Mouse (Mus musculus): ENCODE data around the gene Psmb11.

Psmb11 gene

DNA sequence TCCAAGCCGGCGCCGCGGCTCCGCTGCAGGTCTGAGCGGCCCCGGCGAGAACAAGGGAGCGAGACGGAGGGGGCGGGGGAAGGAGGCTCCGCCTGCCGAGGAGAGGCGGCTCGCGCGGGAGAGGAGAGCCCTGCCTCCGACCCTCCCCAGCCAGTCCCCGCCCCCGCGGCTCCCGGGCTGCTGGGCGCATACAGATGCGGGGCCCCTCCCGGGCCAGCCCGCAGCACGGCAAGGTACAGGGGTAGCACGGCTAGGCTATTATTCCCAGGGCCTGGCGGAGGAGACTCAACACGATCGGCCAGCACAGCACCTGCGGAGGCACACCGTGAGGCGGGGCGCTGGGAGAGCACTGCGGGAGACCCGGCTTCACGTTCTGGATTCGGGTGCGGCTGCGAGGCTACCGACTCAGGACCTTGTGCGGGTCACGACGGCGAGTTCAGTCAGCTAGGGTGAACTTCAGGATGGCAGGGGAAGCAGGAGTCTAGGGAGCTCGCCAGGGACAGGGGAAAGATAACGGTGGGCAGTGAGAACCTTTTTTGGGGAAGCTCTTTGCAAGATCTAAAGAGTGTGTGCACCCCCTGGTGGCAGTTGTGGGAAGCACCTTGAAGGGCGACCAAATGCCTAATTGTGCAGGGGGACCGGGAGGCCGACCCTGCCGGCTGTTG is 20.2 kb downstream of the Psmb11 start, which contains the start of gene Cdh24:
Gene Cdh24, minus strand, starts transcription at position 60 of the 665 bp plus-strand sequence.
- peak; percentile 93 for DNase-seq (ENCODE audit: low spot score)

DNA sequence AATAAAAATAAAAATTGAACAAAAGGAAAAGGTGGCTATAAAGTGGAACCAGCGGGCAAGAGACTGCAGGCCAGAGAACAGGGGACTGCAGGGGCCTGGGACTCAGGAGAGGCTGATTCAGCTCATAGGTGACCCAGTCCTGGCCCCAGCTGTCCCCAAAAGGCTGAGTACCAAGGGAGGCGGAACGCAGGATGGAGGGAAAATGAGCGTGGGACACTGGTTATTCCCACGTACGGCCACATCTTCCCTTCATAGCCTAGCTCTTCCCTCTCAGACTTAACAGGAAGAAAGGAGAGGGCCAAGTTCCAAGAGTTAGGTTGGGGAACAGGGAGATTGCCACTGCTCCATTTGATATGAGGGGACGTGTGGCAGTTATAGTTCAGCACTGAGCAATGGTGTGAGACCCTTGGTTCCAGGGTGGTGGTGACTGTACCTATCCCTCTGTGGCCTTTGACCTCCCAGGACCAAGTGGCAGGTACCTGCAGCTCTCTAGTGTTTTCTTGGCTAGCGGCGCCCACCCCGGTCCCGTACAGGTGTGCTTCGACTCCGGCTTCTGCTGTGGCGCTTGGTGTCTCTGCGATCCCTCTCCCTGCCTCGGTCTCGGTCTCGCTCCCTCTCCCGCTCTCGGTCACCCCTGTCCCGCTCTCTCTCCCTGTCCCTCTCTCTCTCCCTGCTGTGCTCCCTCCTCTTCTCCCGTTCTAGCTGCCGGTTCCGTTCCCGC is 21.2 kb downstream of the Psmb11 start:
- no peak for DNase-seq (ENCODE audit: low spot score)

DNA sequence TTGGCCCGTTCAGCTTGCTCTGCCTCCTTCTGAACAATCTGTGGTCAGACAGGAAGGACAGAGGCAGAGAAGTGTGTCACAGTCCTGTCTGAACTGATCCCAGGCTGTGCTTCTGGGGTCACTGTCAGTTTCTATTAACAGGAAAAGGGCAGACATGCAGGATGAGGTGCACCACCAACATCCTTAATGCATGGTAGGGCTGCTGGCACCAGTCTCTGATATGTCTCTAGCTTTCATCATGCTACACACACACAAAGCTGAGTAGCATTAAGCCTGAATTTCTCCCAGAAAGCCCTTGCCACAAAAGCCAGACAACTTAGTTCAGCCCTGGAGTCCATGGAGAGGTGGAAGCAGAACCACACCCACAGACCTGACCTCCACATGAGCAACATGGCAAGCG is 21.8 kb downstream of the Psmb11 start:
- no peak for DNase-seq (ENCODE audit: low spot score)

DNA sequence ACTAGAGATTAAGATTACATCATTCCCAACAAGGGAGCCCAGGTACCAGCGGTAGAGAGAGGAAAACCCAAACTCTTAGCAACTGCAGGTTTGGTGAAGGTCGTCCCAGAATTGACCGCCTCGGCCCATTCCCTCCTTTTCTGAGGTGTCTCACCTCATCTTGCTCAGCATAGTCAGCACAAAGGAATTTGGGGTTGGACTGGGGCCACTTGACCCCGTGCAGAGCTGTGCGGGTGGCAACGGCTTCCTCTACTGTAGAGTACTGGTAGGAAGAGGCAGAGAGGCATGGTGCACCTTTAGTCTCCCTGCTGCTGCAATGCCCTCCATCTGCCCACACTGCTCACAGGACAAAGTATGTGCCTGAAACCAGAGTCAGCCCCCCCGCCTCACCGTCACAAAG is 23.1 kb downstream of the Psmb11 start:
- peak; percentile 31 for DNase-seq (ENCODE audit: low spot score)

DNA sequence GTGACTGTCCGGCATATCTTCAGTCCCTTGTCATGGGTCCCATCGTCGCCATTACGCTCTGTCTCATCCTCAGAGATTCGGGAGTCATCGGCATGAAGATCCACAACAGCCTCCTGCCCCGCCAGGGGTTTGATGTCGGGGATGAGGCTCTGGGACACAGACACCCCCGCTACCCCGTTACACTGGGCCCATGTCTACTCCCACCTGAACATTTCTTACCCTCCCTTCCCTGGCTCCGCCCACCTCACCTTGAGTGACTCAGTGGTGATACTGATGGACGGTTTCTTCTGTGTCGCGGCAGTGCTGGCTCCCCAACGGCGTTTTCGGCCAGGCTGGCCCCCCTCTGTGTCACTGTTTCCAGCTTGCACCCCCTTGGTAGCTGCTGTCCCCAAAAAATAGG is 25.2 kb downstream of the Psmb11 start:
- no peak for DNase-seq (ENCODE audit: low spot score)

DNA sequence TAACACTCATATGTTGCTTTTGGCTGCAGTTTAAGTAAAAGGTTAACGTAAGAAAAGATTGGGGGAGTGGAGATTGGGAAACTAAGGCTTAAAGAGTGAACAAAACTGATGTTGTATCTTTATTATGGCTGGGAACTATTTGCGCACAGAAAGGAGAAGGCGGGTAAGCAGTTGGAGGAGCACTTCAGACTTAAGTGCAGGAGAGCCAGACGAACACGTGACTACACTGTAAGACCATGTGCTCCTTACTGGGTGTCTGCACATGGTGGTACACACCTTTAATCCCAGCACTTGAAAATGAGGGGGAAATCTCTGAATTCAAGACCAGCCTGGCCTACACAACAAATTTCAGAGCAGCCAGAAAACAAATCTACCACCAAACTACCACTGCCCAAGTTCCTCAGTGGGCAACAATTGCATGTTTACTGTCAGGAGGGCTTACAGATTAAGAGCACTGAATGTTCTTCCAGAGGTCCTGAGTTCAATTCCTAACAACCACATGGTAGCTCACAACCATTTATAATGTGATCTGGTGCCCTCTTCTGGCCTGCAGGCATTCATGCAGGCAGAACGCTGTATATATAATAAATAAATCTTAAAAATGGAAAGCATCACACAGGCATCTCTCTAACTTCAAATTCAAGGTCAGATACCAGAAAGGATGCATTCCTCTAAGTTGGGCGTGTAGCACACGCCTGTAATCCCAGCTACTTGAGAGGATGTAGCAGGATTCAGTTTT is 25.8 kb downstream of the Psmb11 start:
- no peak for DNase-seq (ENCODE audit: low spot score)

DNA sequence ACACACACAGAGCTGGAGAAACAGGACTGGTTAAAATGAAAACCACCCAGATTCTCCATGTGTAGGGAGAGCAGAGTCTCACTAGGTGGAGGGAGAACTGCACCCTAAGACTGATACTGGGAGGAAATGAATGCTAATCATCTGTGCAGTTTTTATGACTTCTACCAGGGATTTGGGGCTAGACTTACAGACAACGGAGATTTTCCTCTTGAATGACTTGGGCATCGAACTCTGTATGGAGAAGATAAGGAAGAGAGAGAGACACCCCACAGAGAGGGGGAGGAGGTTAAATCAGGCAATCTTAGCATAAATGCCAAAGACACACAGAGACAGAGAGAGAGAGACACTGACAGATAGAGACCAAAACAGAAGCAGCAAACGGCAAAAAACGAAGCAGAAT is 26.7 kb downstream of the Psmb11 start:
- DNase-seq (ENCODE audit: low spot score): no peak

DNA sequence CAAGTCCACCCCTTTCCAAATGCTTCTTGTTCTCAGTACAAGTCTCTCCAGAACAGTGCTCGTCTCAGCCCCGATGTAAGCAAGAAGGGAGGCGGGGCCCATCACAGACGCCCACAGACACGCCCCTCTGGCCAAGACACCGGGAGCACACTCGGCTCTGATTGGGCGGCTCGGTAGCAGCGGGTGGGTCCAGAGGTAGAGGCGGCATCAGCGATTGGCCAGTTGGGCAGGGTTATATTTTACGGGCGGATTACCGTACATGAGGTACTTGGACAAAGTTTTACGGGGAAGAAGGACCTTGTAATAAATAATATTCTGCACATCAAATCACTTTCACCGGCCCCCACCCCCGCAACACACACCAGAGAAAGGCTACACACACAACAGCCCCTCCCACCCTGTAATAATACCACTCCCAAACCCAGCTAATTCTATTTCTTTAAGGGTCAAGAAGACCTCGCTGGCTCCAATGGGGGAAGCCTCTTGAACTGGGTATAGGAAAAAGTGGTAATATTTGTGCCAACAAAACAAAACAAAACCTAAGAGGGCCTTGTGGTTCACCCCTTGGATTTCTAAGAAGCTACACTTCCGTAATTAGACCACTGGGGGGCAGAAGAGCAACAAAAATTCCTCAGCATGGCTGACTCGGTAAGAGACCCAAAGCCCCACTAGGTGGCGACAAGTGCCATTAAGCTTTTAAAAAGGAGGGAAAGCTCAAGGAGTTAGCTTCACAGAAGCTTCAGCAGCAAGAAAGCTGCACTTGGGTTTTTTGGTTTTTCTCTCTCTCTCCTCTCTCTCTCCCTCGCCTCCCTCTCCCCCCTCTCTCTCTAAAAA is 29.6 kb downstream of the Psmb11 start:
- DNase-seq (ENCODE audit: low spot score): peak; percentile 89

DNA sequence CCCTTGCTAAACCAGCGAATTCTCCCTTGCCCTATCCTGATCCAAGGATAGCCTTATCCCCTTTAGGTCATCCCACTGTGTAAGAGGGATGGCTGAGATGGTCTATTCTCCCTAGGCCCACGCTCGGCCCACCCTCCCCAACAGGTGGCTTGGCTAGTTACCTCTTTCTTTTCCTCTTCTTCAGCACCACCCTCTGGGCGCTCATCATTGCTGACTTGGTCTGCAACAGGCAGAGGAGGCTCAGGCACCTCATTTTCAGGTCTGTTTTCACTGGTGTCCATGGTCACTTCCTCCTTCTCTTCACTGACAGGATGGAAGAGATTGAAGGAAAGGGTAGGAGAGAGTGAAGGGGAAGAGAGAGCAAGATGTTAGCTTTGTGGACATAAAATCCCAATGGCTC is 30.3 kb downstream of the Psmb11 start:
- DNase-seq (ENCODE audit: low spot score): no peak

DNA sequence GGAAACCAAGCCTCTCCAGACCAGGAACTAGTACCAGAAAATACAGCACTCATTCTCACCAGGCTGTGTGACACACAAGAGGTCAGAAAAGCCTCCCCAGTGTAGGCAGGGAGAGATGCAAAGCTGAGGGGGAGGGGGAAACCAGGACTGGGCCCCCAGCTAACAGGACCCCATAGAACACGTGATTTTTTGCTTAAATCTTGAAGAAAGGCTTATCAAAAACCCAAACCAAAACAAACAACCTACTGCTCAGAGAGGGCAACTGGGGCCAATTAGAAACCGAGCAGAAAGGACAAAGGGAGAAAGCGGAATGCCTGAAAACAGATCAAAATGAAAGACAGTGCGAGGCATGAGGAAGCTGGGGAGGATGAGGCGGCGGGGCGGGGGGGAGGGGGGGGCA is 31.6 kb downstream of the Psmb11 start:
- no peak for DNase-seq (ENCODE audit: low spot score)

DNA sequence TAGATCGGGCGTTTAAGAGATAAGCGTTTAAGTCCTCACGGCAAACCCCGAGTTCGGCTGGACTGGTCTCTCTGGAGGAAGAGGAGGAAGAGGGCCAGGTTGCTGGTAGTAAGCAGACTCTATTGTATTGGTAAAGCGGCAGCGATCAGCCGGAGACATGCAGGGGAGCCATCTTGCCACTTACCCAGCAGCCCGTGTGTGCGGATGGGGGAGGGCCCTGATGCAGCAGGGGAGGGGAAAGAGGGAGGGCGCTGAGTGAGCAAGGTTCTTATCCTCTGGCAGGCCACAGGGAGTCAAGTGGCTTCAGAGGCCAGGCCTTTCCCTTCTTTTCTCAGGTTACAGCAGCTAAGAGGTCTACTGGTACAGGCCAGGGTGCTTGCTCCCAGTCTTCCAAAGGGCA is 32.3 kb downstream of the Psmb11 start:
- DNase-seq (ENCODE audit: low spot score): peak; percentile 88

DNA sequence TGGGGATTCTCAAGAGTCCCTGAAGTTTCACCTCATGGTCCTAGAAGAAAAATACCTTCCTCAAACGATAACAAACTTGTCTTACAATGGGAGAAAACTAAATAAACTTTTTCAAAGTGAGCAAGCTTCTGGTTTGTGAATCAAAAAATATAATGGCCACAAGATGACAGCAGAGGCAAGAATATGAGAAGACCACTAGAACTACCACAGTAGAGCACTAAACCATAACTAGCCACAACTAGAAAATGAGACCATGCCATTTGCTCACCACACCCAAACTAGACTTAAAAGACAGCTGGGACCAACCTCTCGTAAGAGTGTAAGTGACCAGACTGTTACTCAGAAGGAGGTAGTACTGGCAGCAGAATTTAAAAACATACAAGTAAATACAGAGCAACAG is 38.8 kb downstream of the Psmb11 start:
- no peak for DNase-seq (ENCODE audit: low spot score)

DNA sequence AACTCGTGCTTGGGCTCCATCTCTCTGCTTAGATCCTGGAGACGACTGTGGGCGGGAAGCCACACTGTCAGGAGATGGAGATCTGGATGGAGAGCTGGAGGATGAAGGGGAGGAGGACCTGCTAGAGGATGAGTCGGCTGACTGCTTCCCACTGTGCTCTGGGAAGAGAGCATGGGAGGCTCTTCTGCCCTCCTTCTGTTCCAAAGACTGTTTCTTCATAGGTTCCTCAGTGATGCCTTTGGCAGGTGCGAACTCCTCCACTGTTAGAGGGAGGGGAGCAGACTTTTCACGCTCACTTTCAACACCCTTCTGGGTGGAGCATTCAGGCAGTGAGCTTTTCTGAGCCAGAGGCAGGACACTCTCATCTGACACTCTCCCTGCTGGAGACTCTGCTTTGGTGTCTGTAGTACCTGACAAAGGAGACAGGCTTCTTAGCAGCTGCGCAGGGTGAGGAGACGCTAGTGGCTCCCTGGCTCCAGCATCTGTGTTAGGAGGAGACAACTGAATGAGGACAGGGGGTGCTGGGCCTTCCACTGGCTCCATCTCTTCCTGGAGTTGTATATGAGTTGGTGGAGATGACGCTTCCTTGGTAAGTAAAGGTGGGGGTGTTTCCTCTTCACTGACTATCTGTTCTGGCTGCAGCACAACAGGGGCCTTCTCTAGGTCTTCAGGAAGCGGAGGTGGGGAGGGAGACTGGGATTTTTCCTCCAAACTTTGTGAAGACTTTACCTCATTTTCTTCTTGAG is 43.4 kb downstream of the Psmb11 start:
- DNase-seq (ENCODE audit: low spot score): no peak

DNA sequence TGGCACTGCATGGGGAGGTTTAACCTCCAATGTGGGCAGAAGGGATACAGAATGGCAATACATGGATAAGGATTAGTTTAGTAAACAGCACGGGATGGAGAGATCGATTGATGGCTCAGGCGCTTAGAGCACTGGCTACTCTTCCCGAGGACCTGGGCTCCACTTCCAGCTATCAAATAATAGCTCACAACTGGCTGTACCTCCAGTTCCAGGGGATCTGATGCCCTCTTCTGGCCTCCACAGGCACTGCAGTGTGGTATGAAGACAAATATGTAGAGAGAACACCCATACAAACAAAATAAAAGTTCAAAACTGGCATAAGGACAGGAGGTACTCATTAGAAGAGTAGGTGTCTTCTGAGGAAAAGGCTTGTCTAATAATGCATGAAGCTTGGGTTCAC is 48.1 kb downstream of the Psmb11 start:
- DNase-seq (ENCODE audit: low spot score): peak; percentile 48

DNA sequence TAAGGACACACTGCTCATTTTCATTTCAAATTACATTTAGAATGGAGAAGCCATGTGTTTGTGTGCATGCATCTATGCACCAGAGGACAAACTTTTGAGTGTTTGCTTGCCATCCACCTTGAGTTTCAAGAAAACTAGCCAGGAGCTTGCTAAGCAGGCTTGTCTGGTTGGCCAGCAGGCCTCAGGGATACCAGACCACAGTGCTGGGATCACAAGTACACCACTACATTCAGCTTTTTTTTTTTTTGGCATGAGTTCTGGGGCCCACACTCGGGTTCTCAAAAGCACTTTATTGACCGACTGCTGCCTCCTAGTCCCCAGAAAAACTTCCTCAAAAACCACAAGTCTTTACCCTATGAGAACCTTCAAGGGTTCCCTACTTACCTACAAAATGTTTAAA is 53.1 kb downstream of the Psmb11 start:
- peak; percentile 49 for DNase-seq (ENCODE audit: low spot score)

DNA sequence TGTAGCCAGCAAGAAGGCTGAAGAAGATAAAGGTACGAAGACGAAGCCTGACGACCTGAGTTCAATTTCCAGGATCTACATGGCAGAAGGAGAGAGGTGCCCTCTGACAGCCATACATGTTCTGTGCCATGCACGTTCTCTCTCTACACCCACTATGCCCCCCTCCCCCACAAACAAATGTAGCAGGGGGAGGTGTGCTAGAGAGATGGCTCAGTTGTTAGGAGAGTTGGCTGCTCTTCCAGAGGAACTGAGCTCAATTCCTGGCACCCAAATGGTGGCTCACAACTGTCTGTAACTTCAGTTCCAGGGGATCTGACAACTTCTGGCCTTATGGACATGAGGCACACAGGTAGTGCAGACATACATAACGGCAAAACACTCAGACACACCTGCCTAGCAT is 55.1 kb downstream of the Psmb11 start:
- no peak for DNase-seq (ENCODE audit: low spot score)

DNA sequence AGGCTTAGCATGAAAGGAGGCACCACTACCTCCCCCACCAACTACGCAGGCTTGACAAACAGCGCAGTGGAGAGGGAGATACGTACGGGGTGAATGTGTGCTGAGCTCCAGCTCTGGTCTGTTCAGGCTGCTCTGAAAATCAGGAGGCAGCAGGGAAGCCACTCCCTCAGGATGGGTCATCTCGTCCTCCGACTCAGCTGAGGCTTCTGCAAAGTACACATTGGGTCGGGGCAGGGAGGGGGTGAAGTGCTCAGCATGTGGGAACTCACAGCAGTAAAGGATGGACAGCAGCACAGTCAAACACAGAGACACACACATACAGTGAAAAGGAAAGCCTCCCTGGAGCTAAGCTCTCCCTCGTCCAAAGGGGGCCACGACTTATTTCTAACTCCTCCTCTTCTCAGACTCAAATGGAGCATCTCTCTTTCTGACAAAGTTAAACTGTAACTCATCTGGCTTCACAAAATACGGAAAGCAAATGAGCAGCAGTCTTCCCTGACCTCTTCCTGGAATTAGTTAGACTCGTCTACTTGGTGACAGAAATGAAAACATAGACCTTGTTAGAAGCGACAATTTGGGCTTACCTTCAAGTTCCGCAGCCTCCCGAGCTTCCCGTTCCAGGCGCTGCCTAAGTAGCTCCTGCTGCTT is 57.5 kb downstream of the Psmb11 start:
- no peak for DNase-seq (ENCODE audit: low spot score)

All from urinary bladder, postnatal 14 days (tissue).